Mouse (Mus musculus) cerebellum, adult 2 months (tissue): ENCODE data around the gene Plekha3.

Experiments used
- CTCF ChIP-seq: fragments of 200-500 bp; IDR thresholded peaks from 2 replicates; pipeline ENCODE4 v1.5.1; 2011; ENCODE audit warnings: low read depth, mild to moderate bottlenecking, control low read depth, low read length, moderate library complexity, borderline replicate concordance; ENCODE audit not compliant: insufficient read depth
- POLR2A ChIP-seq: fragments of 200-500 bp; IDR thresholded peaks from 2 replicates; pipeline ENCODE4 v1.6.1; 2011; ENCODE audit warnings: low read length, control low read depth, borderline replicate concordance; ENCODE audit not compliant: insufficient read depth

GRCm38 (mm10) chr2:76671641-76672040 is 3.4 kb upstream of the Plekha3 start:
- TF ChIP-seq CTCF (no peak), POLR2A (no peak)
